Mouse (Mus musculus) intestine, postnatal 0 days (tissue): ENCODE measurements around the gene Camsap3. TPM values are rescaled to one million over a fixed set of nuclear protein-coding genes. Genes with fewer than 3 reads are reported as not detected.
"Not testable (repeated sequence)": the region's sequence is repeated elsewhere in the genome, so short reads cannot be mapped to it uniquely, and the experiment has no call there.

ENCODE experiments used
- ATAC-seq: fragments of 200-750 bp; cut with Nextera tagmentation; 2 replicates; pipeline ENCODE4 v1.8.0; 2017; ENCODE audit warnings: mild to moderate bottlenecking, moderate TSS enrichment, moderate library complexity
- H3K27ac ChIP-seq: fragments of 300-500 bp; sonication (generic); 2 replicates; pipeline ENCODE4 v1.5.1; 2014; ENCODE audit warnings: mild to moderate bottlenecking, low read depth, low read length, moderate library complexity
- H3K27me3 ChIP-seq: fragments of 300-500 bp; sonication (generic); replicated peaks from 2 replicates; pipeline ENCODE4 v1.6.1; 2014; ENCODE audit warnings: low read length, mixed read lengths; ENCODE audit not compliant: control insufficient read depth, insufficient read depth
- H3K36me3 ChIP-seq: fragments of 300-500 bp; sonication (generic); 2 replicates; pipeline ENCODE4 v1.6.1; 2014; ENCODE audit warnings: mild to moderate bottlenecking, moderate library complexity; ENCODE audit not compliant: control insufficient read depth, insufficient read depth
- H3K4me1 ChIP-seq: fragments of 300-500 bp; sonication (generic); replicated peaks from 2 replicates; pipeline ENCODE4 v1.6.1; 2014; ENCODE audit warnings: antibody characterized with exemption, low read length, mixed read lengths; ENCODE audit not compliant: control insufficient read depth, insufficient read depth
- H3K4me2 ChIP-seq: fragments of 300-500 bp; sonication (generic); replicated peaks from 2 replicates; pipeline ENCODE4 v1.6.1; 2014; ENCODE audit warnings: low read depth, mild to moderate bottlenecking, moderate library complexity
- H3K4me3 ChIP-seq: fragments of 300-500 bp; sonication (generic); 2 replicates; pipeline ENCODE4 v1.5.1; 2014; ENCODE audit warnings: low read depth, low read length
- H3K9ac ChIP-seq: fragments of 300-500 bp; sonication (generic); 2 replicates; pipeline ENCODE4 v1.6.1; 2014; ENCODE audit warnings: mild to moderate bottlenecking, low read depth, low read length
- H3K9me3 ChIP-seq: fragments of 300-500 bp; sonication (generic); 2 replicates; pipeline ENCODE4 v1.6.1; 2016; ENCODE audit warnings: mixed run types; ENCODE audit not compliant: control insufficient read depth
- CTCF ChIP-seq: sonication (generic); IDR thresholded peaks from 2 replicates; pipeline ENCODE4 v1.5.1; 2016; ENCODE audit warnings: low read depth, mild to moderate bottlenecking, control low read depth, antibody characterized with exemption, moderate library complexity
- WGBS: fragments of 180-500 bp; shearing (Covaris S2); extraction: QIAGEN DNeasy Blood & Tissue Kit; methylation state at CpG from one replicate; pipeline ENCODE4 v1.1.7; 2014; 5-methylcytosine and 5-hydroxymethylcytosine counted together
- polyA plus RNA-seq: library from polyadenylated mRNA; unstranded; fragments of >200 nt; fragmentation: Nextera tagmentation; extraction: Ambion mirVana; gene quantifications from 2 replicates; pipeline ENCODE4 v1.2.1, GENCODE M21; 2015

The Camsap3 gene
- polyA plus RNA-seq, 1 experiment from 2014 or later, result 20.9 TPM

DNA sequence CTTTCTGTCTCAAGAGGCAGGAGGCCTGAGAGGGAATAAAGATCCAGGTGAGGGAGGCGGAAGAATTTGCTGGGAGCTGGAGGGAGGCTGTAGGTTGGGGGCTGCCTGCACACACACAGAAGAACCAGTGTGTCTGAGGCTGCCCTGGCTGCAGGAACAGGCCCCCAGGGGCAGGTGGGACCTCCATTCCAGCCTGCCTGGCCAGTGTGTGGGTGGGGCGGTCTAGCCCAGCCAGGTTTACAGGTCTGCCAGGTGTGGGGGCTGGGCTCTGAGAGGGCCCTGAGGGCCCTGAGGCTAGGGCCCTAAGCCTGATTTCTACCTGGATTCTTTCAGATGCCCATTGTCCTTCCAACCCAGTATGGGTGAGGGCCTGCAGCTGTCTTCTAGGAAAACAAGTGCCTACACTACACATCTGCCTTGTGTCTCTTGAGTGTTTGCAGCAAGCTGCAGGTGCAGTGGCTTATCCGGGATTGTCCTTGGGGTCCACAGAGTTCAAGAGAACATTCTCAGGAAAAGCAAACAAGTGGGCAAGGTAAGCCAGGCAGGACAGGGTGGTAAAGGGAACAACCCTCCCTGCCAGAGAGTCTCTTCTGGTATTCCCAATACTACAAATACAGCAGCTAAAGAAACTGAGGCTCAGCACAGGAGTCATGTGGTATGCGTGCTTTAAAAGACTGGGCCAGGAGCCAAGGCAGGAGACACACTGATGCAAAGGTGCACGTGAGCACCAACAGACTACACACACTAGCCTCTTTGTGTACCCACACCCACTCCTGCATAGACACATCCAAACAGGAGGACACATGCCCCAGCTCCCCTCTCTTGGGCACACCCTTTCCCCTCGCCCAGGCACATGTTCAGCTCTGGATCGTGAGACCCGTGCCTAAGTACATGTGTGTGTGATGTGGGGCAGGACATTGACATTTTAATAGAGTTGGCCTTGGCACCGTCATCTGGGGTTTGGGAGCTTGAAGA, 7.4 kb upstream of the Camsap3 start:
- H3K9me3 ChIP-seq, result no peaks in the 10 kb centered on the region
- H3K4me2 ChIP-seq, result no peak overlapping the region
- no peaks in the 10 kb centered on the region for H3K27me3 ChIP-seq
- TF ChIP-seq CTCF, result no peak
- H3K9ac ChIP-seq, result no peak overlapping the region
- H3K27ac ChIP-seq, result no peak overlapping the region
- no peaks in the 10 kb centered on the region for H3K36me3 ChIP-seq
- peak; percentile 34 for ATAC-seq
- H3K4me1 ChIP-seq, result 0 out of 2 replicates have a peak, but pooled peaks cover 3% of the 10 kb centered on the region
- WGBS, result 56% methylated on average over 9 of the region's 9 CpGs
- H3K4me3 ChIP-seq, result no peak overlapping the region

DNA sequence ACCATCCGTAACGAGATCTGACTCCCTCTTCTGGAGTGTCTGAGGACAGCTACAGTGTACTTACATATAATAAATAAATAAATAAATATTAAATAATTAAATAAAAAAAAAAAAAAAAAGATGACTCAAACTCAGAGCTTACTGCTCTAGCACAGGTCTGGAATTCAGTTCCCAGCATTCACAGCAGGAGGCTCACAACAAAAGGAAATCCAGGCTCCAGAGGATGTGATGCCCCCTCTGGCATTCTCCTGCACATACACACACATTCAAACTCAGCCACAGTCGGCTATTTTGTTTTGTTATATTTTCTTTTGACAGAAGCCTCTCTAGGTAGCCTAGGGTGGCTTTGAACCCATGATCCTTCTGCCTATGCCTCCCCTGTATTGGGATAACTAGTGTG, 5.1 kb upstream of the Camsap3 start:
- H3K27ac ChIP-seq, ATAC-seq, H3K27me3 ChIP-seq, H3K9me3 ChIP-seq, H3K9ac ChIP-seq, H3K4me2 ChIP-seq, H3K36me3 ChIP-seq, H3K4me3 ChIP-seq, H3K4me1 ChIP-seq: not testable (repeated sequence)
- 91% methylated on average over 1 of the region's 3 CpGs for WGBS

DNA sequence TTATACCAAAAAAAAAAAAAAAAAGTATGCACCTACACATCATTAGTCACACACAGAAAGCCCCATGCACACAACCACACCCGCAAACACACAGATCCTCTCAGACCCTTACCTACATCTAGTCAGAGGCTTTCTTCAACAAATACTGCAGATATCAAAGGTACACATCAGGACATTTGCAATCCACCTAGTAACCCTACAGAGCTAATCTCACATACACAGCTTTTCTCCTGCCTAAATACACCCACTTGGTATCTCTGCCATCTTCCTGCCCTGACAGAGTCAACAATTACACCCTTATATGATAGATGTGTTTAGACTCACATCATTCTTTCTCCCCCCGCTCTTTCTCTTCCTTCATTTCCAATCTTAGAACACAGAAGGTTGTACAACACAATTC, 641 bp upstream of the Camsap3 start:
- no peak overlapping the region for H3K27ac ChIP-seq
- H3K9me3 ChIP-seq, result no peaks in the 10 kb centered on the region
- no peaks in the 10 kb centered on the region for H3K4me1 ChIP-seq
- no peak for ATAC-seq
- WGBS, result 88% methylated on average over 2 of the region's 2 CpGs
- no peak overlapping the region for H3K9ac ChIP-seq
- no peak overlapping the region for H3K4me3 ChIP-seq
- H3K36me3 ChIP-seq, result no peaks in the 10 kb centered on the region
- no peak for TF ChIP-seq CTCF
- H3K4me2 ChIP-seq, result no peak overlapping the region
- H3K27me3 ChIP-seq, result no peaks in the 10 kb centered on the region

DNA sequence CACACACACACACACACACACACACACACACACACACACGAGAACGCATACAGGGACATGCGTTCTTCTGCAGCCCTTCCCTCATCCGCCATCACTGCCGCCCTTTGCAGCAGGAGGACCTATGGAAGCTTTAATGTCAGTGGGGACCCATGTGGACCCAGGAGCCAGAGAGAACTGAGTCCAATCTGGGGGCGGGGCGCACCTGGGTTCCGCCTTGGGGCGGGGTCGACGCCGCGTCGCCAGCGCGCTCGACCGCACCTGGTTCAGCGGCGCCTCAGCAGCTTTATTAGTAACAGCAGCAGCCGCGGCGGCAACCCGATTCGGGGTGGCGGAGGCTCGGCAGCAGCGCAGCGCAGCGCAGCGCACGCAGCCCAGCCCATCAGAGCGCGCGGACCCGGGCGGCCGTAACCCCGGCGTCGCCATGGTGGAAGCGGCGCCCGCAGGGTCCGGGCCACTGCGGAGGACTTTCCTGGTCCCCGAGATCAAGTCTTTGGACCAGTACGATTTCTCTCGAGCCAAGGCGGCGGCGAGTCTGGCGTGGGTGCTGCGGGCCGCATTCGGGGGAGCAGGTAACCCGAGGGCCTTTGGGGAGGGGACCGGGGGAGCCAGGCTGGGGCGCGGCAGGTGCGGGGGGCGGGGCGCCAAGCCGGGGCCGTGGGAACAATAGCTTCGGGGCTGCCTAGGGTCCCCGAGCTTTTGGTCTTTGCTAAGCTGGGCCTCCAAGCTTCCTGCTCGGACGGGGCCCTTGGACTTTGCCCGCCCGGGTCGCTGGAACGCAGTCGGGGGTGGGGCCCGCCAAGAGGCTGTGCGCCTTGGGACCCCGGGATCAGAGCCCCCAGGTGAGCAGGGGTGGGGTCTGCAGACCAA, 531 bp downstream of the Camsap3 start:
- peak overlapping the region; percentile 93 for H3K9ac ChIP-seq
- TF ChIP-seq CTCF, result 0 out of 2 replicates have a peak, but pooled peaks have one; percentile 7

DNA sequence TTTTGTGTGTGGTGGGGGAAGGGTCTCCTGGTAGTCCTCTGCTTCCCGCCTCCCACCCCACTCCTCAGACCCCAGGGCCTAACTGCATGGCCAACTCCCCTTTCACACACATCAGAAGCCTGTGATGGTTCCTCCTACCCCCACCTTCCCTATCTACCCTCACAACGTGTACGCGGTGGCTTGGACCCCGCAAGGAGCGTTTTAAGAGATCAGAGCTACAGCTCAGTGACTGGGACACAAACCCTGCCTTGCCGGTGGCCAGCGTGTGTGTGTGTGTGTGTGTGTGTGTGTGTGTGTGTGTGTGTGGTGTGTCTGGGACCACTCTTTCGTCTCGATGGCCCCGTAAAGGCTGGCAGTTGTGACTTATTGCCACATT, 1.2 kb downstream of the Camsap3 start:
- Histone ChIP-seq H3K27ac (peak overlapping the region; percentile 98), H3K9me3 (no peaks in the 10 kb centered on the region), H3K36me3 (no peaks in the 10 kb centered on the region), H3K27me3 (no peaks in the 10 kb centered on the region), H3K4me3 (peak overlapping the region; percentile 81), H3K9ac (peak overlapping the region; percentile 93), H3K4me2 (peak overlapping the region; percentile 79), H3K4me1 (no peaks in the 10 kb centered on the region)
- ATAC-seq, result peak; percentile 53
- no peak for TF ChIP-seq CTCF
- 5% methylated on average over 11 of the region's 11 CpGs for WGBS

More for the DNA sequence above, 531 bp downstream of the Camsap3 start:
- H3K36me3 ChIP-seq, result no peaks in the 10 kb centered on the region
- under 1% methylated on average over 76 of the region's 77 CpGs for WGBS
- ATAC-seq, result peak; percentile 88
- H3K4me3 ChIP-seq, result peak overlapping the region; percentile 81
- H3K4me2 ChIP-seq, result peak overlapping the region; percentile 79
- H3K27me3 ChIP-seq, result no peaks in the 10 kb centered on the region
- no peaks in the 10 kb centered on the region for H3K4me1 ChIP-seq
- peak overlapping the region; percentile 98 for H3K27ac ChIP-seq
- no peaks in the 10 kb centered on the region for H3K9me3 ChIP-seq

GRCm38 (mm10) chr8:3593470-3593869, 6.4 kb downstream of the Camsap3 start:
- Histone ChIP-seq H3K9me3 (no peaks in the 10 kb centered on the region), H3K36me3 (peaks cover 7% of the 10 kb centered on the region), H3K4me1 (no peaks in the 10 kb centered on the region), H3K4me3 (no peak overlapping the region), H3K9ac (no peak overlapping the region), H3K27ac (peak overlapping the region; percentile 35; the same call in 1 of the 2 replicates), H3K27me3 (no peaks in the 10 kb centered on the region), H3K4me2 (no peak overlapping the region)
- ATAC-seq, result no peak; the same call in 1 of the 2 replicates
- 53% methylated on average over 3 of the region's 3 CpGs for WGBS
- no peak for TF ChIP-seq CTCF
